Mouse (Mus musculus): ENCODE data around the gene Cyp4a32.
"Not testable (repeated sequence)": the region's sequence is repeated elsewhere in the genome, so short reads cannot be mapped to it uniquely, and the experiment has no call there.

Gene Cyp4a32

DNA sequence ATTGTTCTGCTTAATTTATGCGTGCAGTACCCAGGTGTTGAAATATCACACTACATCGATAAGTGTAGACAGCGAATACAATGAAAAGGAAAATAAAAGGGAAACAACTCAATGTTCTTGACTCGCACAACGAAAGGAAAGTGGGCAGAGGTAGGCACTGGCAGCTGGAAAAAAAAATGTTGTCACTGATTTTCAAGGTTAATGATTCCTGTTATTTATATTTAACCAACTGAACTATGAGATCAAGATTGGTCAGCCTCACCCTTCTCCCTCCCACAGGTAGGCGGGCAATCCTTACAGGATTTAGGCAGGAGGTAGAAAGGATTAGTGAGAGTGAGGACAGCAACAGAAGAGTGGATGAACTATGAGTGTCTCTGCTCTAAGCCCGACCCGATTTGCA, at the start of gene Cyp4a32:
Cyp4a32 (plus strand) TSS at position 359 of the 400 bp plus-strand sequence.
- DNase-seq (ENCODE audit: low spot score in 2 of 2) = not testable (repeated sequence)

DNA sequence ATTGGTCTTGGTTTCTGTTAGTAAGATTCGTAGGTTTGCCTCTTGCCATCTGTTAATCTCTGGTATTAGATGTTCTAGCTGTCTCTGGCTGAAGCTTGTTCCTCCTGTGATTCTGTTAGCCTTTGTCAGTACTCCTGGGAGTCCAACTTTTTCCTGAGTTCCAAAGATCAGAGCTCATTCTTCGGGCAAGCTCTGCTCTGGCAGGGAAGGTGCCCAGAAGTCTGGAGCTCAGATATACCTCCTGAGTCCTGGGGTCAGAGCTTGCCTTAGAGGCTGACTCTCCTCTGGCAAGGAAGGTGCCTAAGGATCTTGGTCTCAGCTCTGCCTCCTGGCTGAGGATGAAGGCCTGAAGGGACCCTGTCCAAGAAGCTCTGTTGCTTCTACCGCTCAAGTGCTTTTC, 48.0 kb upstream of the Cyp4a32 start:
- DNase-seq (ENCODE audit: low spot score in 2 of 2) = no peak

DNA sequence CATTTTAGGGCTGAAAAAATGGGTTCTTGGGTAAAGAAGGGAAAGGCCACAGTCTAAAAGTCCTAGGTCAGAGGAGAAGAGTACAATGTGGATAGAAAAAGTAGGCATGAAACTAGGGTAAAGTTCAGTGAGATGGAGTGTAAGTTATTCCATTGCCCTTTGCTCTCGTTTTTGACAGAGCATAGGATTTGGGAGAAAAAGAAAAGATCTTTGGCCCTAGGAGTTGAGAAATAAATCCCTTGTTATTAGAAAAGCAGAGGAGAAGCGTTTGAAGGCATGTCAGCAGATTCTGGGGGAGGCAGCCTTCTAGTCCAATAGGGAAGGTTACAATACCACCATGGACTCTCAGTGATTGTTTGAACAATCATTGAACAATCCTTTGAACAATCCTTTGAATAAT, 45.3 kb upstream of the Cyp4a32 start:
- DNase-seq (ENCODE audit: low spot score in 2 of 2) = no peak

DNA sequence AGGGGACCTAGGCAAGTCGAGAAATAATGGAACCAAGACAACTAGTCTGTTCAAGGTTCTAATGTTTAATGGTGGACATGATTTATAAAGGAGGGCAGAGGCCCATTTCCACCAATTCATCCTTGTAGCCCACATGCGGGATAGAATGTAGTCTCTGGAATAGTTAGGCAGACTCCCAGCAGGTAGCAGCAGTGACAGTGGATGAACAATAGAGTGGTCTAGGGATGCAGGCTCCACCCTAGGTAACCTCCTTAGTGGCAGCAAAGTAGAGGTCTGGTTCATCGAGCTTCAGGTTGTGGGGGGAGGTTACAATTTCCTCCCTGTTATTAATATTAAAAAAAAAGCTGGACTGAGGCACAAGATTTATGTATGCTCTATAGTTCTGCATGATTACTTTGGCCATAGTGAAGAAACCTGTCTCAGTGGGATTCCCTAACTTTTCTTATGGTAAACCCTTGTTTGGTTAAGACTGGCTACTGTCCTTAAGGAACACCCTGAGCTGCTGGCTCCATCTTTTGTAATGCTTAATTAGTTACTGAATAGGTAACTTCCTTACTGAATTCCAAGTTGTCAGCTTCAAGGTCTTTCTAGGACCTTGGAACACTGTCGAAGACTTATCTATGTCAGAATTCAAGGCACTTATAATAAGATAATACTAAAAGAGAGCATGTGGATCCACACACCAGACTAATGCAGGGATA, 42.8 kb upstream of the Cyp4a32 start:
- DNase-seq (ENCODE audit: low spot score in 2 of 2) = no peak

DNA sequence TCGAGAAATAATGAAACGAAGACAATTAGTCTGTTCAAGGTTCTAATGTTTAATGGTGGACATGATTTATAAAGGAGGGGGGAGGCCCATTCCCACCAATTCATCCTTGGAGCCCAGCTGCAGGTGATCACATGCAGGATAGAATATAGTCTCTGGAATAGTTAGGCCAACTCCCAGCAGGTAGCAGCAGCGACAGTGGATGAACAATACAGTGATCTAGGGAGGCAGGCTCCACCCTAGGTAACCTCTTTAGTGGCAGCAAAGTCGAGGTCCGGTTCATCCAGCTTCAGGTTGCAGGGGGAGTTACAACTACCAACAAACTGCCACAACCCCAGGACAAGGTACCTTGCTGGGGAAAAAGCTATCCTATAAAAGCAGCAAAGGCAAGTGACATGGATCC, 39.5 kb upstream of the Cyp4a32 start:
- not testable (repeated sequence) for DNase-seq (ENCODE audit: low spot score in 2 of 2)

DNA sequence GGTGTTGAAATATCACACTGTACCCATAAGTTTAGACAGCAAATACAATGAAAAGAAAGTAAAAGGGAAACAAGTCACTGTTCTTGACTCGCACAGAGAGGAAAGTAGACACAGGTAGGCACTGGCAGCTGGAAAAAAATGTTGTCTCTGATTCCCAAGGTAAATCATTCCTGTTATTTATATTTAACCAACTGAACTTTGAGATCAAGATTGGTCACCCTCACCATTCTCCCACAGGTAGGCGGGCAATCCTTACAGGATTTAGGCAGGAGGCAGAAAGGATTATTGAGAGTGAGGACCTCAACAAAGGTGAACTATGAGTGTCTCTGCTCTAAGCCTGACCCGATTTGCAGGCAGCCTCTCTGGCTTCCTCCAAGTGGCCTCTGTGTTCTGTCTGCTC, 37.4 kb upstream of the Cyp4a32 start, which contains the start of gene Cyp4a31:
Cyp4a31 (plus strand) TSS at position 249 of the 400 bp plus-strand sequence.
- DNase-seq (ENCODE audit: low spot score in 2 of 2) = no peak

DNA sequence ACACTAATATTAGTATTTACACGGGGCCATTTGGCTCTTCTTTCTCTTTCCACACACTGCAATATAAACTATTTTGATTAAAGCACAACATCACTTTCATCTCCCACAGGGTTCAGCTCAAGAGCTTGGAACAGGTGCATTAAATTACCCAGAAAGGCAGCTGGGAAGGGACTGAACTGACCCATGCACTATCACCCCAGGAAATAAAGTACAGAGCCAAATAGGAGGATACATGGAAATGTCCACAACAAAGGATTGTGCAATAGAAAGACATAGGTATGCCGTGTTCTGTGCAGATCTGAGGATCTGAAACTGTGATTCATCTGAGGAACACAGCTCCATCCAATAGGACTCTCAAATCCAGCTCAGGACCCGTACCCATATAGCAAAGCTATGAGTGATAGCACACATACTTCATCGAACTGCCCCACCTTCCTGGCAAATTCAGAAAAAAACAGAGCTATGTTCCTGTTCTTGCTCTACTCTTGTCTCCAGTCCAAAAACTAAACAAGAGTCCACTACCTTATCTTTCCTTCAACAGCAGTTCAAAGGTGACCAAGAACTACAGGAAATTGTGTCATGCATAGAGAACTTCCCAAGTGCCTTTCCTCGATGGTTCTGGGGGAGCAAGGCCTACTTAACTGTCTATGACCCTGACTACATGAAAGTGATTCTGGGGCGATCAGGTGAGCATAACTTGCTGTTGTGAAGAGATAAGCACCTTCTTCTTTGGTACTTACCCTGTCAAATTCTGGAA, 36.1 kb upstream of the Cyp4a32 start:
- not testable (repeated sequence) for DNase-seq (ENCODE audit: low spot score in 2 of 2)

DNA sequence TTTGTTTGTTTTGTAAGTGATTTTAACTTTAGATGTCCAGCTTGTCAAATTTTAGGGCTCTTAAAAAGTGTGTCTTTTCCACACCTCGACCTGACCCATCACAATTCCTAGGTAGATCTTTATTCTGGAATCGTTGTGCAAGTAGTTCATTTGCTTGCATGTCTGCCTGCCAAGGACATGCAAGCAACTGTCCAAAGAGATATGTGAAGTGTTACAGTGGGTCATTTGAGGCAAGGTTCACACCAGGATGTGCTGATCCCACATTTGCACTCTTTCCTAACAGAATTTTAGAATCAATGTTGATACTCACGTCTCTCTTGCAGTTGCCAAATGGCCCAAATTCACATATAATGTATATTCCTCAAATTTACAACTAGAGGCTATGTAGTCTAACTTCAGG, 25.5 kb upstream of the Cyp4a32 start:
- DNase-seq (ENCODE audit: low spot score in 2 of 2) = no peak

DNA sequence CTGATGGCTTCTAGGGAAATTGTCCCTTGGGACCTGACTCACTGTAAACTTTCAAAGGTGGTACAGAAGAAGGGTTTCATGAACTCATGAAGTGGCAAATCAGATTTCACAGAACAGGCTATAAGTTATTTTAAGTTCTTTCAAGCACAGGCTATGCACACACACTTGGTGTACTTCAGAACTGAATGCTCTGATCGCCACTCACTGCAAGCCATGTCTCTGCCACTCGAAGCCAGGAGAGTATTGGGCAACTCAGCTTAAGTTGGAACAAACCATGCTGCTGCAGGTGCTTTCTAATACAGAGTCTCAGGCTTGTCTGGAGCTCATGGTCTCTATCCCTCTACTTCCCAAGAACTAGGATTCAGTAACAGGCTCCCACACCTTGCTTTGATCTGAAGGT, 25.0 kb upstream of the Cyp4a32 start:
- no peak for DNase-seq (ENCODE audit: low spot score in 2 of 2)

DNA sequence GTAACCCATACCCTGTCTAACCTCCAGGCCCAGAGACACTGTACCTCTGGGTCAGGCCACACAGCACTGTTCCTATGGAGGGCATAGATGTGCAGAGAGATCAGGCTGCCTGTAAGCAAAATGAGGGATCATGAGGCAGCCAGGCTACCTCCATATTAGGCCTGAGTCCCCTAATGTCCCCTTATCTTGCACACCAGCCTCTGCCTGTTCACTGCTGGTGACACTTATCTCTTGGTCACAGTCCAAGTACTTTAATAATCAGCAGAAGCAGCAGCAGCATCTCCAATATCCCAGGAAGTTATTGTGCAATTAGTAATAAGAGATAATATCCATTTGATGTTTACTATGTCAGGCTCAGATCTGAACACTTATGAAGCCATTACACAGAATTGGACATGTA, 17.7 kb upstream of the Cyp4a32 start:
- DNase-seq (ENCODE audit: low spot score in 2 of 2) = no peak

DNA sequence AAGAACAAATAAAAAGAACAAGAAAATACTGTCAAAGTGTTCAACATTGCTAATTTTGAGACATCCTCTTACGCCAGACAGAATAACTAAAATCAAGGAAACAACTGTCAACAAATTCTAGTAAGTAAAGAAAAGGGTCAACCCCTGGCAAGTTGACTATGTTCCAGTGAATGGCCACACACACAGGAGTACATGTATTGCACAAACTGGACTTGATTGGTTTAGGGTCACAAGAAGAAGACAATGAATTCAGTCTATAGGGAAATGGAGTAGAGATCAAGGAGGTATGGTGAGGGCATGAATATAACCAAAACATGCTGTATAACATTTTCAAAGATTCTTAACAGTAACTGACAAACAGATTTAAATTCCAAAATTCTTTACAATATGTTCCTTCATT, 4.4 kb upstream of the Cyp4a32 start:
- DNase-seq (ENCODE audit: low spot score in 2 of 2) = no peak

DNA sequence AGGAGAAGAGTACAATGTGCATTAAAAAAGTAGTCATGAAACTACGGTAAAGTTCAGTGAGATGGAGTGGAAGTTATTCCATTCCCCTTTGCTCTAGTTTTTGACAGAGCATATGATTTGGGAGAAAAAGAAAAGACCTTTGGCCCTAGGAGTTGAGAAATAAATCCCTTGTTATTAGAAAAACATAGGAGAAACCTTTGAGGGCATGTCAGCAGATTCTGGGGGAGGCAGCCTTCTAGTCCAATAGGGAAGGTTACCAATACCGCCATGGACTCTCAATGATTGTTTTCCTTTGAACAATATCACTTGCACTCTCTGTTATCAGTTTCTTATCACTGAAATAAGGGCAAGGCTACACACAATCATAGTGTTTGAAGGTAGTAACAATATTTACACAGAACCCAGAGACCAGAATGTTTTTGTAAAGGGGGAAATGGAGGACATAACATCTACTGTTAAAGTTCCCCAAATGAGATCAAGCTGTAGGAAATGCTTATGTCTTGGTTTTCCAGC, 3.9 kb upstream of the Cyp4a32 start:
- no peak for DNase-seq (ENCODE audit: low spot score in 2 of 2)

DNA sequence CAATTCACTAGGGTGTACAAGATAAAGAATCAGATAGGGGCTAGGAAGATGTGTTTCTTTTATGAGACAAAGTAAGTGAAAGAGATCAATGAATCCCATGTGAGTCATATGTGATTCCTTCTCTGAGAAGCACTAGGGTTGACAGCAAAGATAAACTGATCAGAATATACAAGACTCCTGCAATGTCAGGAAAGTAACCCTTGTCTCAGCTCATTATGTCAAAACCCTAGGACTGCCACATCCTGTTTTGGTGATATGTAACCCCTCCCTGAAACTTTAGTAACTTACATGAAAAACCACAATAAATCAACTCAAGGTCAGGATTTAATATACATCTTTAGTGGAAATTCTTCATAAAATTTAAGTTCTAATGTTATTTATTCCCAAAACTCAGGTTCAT, 13.2 kb downstream of the Cyp4a32 start:
- no peak for DNase-seq (ENCODE audit: low spot score in 2 of 2)

DNA sequence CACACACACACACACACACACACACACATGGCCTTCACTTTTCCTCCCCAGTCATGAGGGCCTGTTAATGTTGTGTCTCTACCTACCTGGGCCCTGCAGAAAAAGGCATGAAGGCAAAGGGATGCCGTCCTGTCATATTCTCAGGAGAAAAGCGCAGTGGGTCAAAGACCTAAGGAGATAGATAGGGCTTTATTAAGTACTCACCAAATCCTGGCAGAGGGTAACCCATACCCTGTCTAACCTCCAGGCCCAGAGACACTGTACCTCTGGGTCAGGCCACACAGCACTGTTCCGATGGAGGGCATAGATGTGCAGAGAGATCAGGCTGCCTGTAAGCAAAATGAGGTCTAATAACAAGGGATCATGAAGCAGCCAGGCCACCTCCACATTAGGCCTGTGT, 24.8 kb downstream of the Cyp4a32 start:
- DNase-seq (ENCODE audit: low spot score in 2 of 2) = not testable (repeated sequence)

DNA sequence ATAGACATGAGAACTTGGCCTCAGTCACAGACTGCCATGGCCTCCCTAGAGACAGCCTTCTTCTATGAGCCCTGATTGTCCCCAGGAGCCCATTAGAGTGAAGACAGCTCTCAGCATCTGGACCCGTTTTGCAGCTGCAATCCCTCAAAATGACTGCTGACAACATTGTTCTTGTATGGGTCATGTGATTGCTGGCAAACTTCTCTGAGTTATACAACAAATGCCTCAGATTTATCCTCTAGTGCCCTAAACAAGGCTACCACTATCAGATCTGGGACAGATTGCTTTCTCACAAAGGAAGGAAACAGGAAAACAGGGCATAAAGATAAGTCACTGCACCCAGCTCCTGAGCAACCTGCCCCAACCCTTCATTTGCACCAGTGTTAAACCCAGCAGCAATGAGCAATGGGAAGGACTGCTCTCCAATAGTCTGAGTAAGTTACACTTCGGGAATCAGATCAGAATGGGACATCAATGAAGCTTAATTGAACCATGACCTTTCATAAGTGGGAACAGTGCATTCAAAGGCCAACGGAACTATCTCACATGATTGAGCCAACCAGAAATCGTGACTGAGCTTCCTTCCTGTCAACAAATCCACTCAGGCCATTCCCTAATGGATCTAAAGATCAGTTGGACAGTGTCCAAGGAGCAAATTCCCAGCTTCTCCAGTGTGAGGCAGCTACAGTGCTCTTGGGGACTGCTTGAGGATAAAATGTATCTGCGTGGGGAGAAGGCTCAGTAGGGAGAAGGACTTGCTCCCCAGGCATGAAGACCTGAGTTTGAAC, 42.4 kb downstream of the Cyp4a32 start:
- DNase-seq (ENCODE audit: low spot score in 2 of 2) = peak; percentile 70 to 76

DNA sequence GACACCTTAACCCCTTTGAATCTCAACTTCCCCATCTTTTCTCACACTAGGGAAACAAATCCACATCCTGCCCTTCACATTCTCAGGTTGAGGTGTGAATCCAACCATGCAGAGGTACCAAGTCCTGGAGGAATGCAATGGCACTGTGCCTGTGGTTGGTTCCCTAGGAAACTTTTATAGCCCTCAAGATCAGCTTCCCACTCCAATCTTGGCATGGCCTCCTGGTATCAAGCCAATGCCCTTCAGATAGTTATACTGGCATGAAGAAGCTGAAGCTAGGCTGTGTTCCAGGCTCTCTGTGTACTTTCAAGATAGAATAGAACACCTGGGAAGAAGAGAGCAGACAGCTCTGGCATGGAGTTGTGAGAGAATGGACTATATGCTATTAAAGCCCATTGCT, 44.6 kb downstream of the Cyp4a32 start:
- DNase-seq (ENCODE audit: low spot score in 2 of 2) = peak in 1 of 2 experiments; percentile 54

DNA sequence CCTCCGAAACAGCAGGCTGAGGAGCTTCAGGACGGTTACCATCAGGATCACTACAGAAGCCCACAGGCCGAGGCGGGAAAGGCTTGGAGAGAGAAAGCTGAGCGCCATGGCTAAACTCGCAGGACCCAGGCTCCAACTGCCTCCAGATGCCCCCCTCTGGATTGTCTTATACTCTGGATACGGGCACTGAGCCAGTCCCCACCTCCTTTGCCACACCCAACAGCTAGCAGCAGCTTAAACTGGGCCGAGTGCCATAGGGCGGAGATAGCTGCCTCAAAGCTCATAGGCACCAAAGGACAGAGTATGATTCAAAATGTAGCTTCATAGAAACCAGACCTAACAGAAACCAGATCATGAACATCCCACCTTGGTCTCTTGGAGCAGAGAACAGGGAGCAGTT, 46.8 kb downstream of the Cyp4a32 start, which contains the start of gene Cyp4b1:
Cyp4b1 (minus strand) TSS at position 144 of the 400 bp plus-strand sequence.
- DNase-seq (ENCODE audit: low spot score in 2 of 2) = peak; percentile 83

DNA sequence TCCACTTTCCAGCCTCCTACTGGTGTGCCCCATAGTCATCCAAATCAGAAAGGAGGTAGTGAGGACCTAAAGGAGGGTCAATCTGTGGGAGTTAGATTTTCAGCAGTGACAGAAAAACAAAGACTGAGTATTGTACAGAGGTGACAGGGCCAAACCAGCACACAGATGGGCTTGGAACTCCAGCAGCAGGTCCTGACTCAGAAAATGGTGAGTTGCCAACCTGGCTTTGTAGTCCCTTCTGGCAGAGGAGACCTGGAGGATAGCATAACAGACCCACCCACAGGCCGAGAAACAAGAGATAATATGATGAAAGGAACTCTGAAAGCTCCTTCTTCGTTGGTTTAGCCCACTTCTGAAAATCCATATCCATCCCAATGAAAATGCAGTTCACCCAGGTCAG, 48.0 kb downstream of the Cyp4a32 start:
- peak; percentile 41 to 44 for DNase-seq (ENCODE audit: low spot score in 2 of 2)

DNA sequence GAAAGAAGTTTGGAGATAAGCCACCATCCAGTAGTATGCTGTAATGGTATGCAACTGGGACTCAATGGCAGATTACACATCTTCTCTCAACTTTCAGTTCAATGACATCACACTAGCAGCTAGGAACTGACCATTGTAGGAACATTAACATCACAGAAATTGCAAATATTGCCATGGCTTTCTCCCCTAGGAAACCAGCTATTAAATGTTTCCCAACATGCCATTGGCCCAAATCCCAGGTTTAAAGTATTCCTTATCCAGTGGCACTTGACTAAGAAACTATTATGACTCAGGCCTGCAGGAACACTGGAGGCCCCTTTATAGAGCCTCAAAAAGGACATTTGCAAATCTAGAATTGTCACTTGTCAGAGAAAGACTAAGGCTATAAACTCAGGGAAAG, 48.6 kb downstream of the Cyp4a32 start:
- DNase-seq (ENCODE audit: low spot score in 2 of 2) = peak; percentile 53 to 68

DNA sequence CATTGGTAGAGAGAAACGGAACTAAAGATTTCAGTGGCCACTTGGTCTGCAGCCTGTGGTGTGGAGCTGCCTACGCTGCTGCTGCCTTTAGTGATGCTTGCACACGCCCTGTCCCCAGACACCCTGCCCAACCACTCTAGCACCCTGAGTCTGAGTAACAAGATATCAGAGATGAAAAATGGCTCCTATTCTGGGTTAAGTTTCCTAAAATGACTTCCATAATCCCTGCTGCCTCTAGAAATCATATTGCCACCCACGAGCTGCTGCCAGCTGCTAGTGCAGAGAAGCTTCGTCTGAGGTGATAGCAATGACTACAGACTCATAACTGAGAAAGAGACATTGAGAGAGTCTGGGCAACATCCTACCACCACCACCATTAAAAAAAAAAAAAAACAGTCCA, 50.1 kb downstream of the Cyp4a32 start:
- no peak for DNase-seq (ENCODE audit: low spot score in 2 of 2)

DNA sequence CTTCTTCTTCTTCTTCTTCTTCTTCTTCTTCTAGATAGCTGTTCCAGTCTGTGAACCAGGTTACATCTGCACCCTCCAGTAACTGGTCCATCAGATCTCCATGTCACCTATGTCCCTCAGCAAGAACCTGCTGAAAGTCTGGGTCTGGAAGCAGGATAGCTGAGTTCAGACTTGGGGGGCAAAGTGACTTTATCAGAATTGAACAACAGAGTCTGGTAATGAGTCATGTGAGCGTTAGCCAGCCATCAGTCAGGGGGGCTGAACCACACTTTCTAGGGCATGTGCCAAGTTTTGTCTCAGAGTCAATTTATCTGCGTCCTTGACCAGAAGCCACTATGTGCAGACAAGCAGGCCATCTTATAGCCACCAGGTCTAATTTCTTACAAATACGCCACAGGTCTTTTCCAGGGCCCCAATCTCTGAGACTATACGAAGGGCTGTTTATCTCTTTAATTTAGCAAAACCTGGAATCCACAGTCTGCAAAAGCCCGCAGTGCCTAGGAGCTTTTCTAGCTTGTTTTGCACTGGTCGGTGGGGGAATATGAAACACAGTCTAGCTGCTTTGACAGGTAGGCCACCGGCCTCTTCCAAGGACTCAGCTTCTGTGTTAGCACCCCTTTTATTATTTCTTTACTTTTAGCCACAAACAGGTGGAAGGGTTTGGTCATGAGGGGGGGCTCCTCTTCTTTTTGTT, 55.2 kb downstream of the Cyp4a32 start:
- DNase-seq (ENCODE audit: low spot score in 2 of 2) = not testable (repeated sequence)
